19 mouse cellular contexts compared by ENCODE assay signal in genomic region chr11:95122100-95122489, GRCm38 (mm10). TPM values are rescaled to one million over a fixed set of nuclear protein-coding genes. Genes with fewer than 3 reads are reported as not detected.
A peak's percentile ranks its signal among the peaks of the same experiment; 100 is the strongest.
DNase-seq lines count a peak whose midpoint lies in the region; ATAC-seq and TF ChIP-seq lines count a peak whose summit lies in the region.
"Had no signal": no experiment of that assay in that cellular context is flagged by ENCODE, and none has a peak within 500 bp of the region (broad histone marks: within the 10 kb centered on the region; RNA-seq: fewer than 3 reads in every experiment).

No protein-coding gene starts in this region.

- no peak overlapping the region for H3K27ac ChIP-seq in hindbrain, embryonic 12.5 days
- H3K27ac ChIP-seq in hindbrain, postnatal 0 days: no peak overlapping the region
- no peak overlapping the region for H3K27ac ChIP-seq in neural tube, embryonic 15.5 days (replicated peaks)
- no peak overlapping the region for H3K27ac ChIP-seq in limb, embryonic 15.5 days
- H3K27ac ChIP-seq: heart, embryonic 15.5 days; hindbrain, embryonic 15.5 days had no signal

- peak overlapping the region; percentile 41 for H3K4me3 ChIP-seq in hindbrain, embryonic 12.5 days
- H3K4me3 ChIP-seq in hindbrain, postnatal 0 days (ENCODE audit: low read length): no peak overlapping the region
- H3K4me3 ChIP-seq in neural tube, embryonic 15.5 days (replicated peaks): no peak overlapping the region
- H3K4me3 ChIP-seq in limb, embryonic 15.5 days: peak overlapping the region; percentile 50

- no peak overlapping the region for H3K9ac ChIP-seq in hindbrain, embryonic 12.5 days
- H3K9ac ChIP-seq in hindbrain, postnatal 0 days (replicated peaks; ENCODE audit: low read length): no peak overlapping the region
- no peak overlapping the region for H3K9ac ChIP-seq in neural tube, embryonic 15.5 days (replicated peaks)
- H3K9ac ChIP-seq in limb, embryonic 15.5 days: no peak overlapping the region
- H3K9ac ChIP-seq: hindbrain, embryonic 15.5 days had no signal

- no peak for ATAC-seq in hindbrain, embryonic 12.5 days (ENCODE audit: low FRiP score)
- no peak for ATAC-seq in hindbrain, postnatal 0 days
- no peak for ATAC-seq in neural tube, embryonic 15.5 days (ENCODE audit: low FRiP score)
- ATAC-seq in limb, embryonic 15.5 days (ENCODE audit: insufficient number of reproducible peaks, low FRiP score, low TSS enrichment, low read depth): no peak
- ATAC-seq: forebrain, embryonic 14.5 days had no signal

- H3K4me2 ChIP-seq in hindbrain, embryonic 12.5 days (replicated peaks): peak overlapping the region; percentile 73
- no peak overlapping the region for H3K4me2 ChIP-seq in hindbrain, postnatal 0 days (ENCODE audit: low read depth, low read length)
- H3K4me2 ChIP-seq in neural tube, embryonic 15.5 days: no peak overlapping the region
- peak overlapping the region; percentile 77 for H3K4me2 ChIP-seq in limb, embryonic 15.5 days

- peaks cover 89% of the 10 kb centered on the region for H3K27me3 ChIP-seq in hindbrain, embryonic 12.5 days
- peaks cover 48% of the 10 kb centered on the region for H3K27me3 ChIP-seq in hindbrain, postnatal 0 days (ENCODE audit: insufficient read depth, low read length)
- H3K27me3 ChIP-seq in neural tube, embryonic 15.5 days (replicated peaks): peaks cover 84% of the 10 kb centered on the region
- H3K27me3 ChIP-seq in limb, embryonic 15.5 days: peaks cover 80% of the 10 kb centered on the region

- intact Hi-C loops in left cerebral cortex, postnatal 36 days (cut with DNase I): no loop called here

- WGBS in hindbrain, embryonic 12.5 days: 22% methylated on average over 6 of the region's 6 CpGs
- WGBS in hindbrain, postnatal 0 days: 43% methylated on average over 6 of the region's 6 CpGs
- 34% methylated on average over 6 of the region's 6 CpGs for WGBS in neural tube, embryonic 15.5 days
- 51% methylated on average over 6 of the region's 6 CpGs for WGBS in limb, embryonic 15.5 days

- no peaks in the 10 kb centered on the region for H3K9me3 ChIP-seq in hindbrain, embryonic 12.5 days (replicated peaks)
- H3K9me3 ChIP-seq in hindbrain, postnatal 0 days (ENCODE audit: low read length): no peaks in the 10 kb centered on the region
- H3K9me3 ChIP-seq in neural tube, embryonic 15.5 days (replicated peaks): no peaks in the 10 kb centered on the region
- H3K9me3 ChIP-seq in limb, embryonic 15.5 days: no peaks in the 10 kb centered on the region
- H3K9me3 ChIP-seq: heart, embryonic 15.5 days; hindbrain, embryonic 15.5 days had no signal

- TF ChIP-seq CTCF in hindbrain, postnatal 0 days (IDR thresholded peaks at IDR 0.05; ENCODE audit: low read depth): no peak

- H3K4me1 ChIP-seq in hindbrain, embryonic 12.5 days: peaks cover 32% of the 10 kb centered on the region
- H3K4me1 ChIP-seq in hindbrain, postnatal 0 days (ENCODE audit: insufficient read depth, low read length): peaks cover 16% of the 10 kb centered on the region
- peaks cover 35% of the 10 kb centered on the region for H3K4me1 ChIP-seq in neural tube, embryonic 15.5 days
- H3K4me1 ChIP-seq in limb, embryonic 15.5 days: peaks cover 50% of the 10 kb centered on the region

- DNase-seq in hindbrain, postnatal 0 days (ENCODE audit: low spot score): no peak
- DNase-seq in neural tube, embryonic 10.5 days (ENCODE audit: extremely low spot score, low spot score): peak; percentile 37
- no peak for DNase-seq in left cerebral cortex, postnatal 36 days (ENCODE audit: low spot score in 2 of 2)
- DNase-seq in lung, postnatal 36 days: no peak
- DNase-seq: adrenal gland, postnatal 14 days; cerebellum, postnatal 10 days; kidney, adult 9 months; spleen, adult 18-20 months had no signal

- H3K36me3 ChIP-seq in hindbrain, embryonic 12.5 days: no peaks in the 10 kb centered on the region
- no peaks in the 10 kb centered on the region for H3K36me3 ChIP-seq in hindbrain, postnatal 0 days (ENCODE audit: insufficient read depth, low read length)
- H3K36me3 ChIP-seq in neural tube, embryonic 15.5 days: no peaks in the 10 kb centered on the region
- H3K36me3 ChIP-seq in limb, embryonic 15.5 days: no peaks in the 10 kb centered on the region
- H3K36me3 ChIP-seq: heart, embryonic 15.5 days; hindbrain, embryonic 15.5 days had no signal

RNA-seq across cellular contexts. Expression of gene Dlx3, which starts 2.2 kb away (rescaled TPM):
- 4.7 and 7.3 TPM in 2 replicates for polyA plus RNA-seq in hindbrain, embryonic 12.5 days (2016; fragmentation: Nextera tagmentation; extraction: Ambion mirVana)
- total RNA-seq in hindbrain, postnatal 0 days (2014; rRNA removed): 0.18 and 0.37 TPM in 2 replicates
- polyA plus RNA-seq in hindbrain, postnatal 0 days (2015; fragmentation: Nextera tagmentation; extraction: Ambion mirVana): 0.23 and 0.28 TPM in 2 replicates
- polyA plus RNA-seq in neural tube, embryonic 15.5 days (2015; fragmentation: Nextera tagmentation; extraction: Ambion mirVana): 0.28 and 0.50 TPM in 2 replicates
- 17.7 and 20.9 TPM in 2 replicates for polyA plus RNA-seq in limb, embryonic 15.5 days (2015; fragmentation: Nextera tagmentation; extraction: Ambion mirVana)
- not detected for total RNA-seq in left cerebral cortex, postnatal 36 days (2021)
- total RNA-seq: adrenal gland, postnatal 14 days; gastrocnemius, adult 8-10 months; left cerebral cortex, postnatal 25 days; megakaryocyte-erythroid progenitor cell, adult 5-6 weeks; MEL; neutrophil, adult 5-6 weeks had no signal
- polyA plus RNA-seq: forebrain, embryonic 14.5 days had no signal

RNA-seq across cellular contexts. Expression of gene Dlx4, which starts 24.0 kb away (rescaled TPM):
- 0.21 and 1.2 TPM in 2 replicates for polyA plus RNA-seq in hindbrain, embryonic 12.5 days (2016; fragmentation: Nextera tagmentation; extraction: Ambion mirVana)
- 0.52 and 0.68 TPM in 2 replicates for total RNA-seq in hindbrain, postnatal 0 days (2014; rRNA removed)
- 0.29 and 0.43 TPM in 2 replicates for polyA plus RNA-seq in hindbrain, postnatal 0 days (2015; fragmentation: Nextera tagmentation; extraction: Ambion mirVana)
- not detected in 2 replicates for polyA plus RNA-seq in neural tube, embryonic 15.5 days (2015; fragmentation: Nextera tagmentation; extraction: Ambion mirVana)
- polyA plus RNA-seq in limb, embryonic 15.5 days (2015; fragmentation: Nextera tagmentation; extraction: Ambion mirVana): 3.3 and 4.4 TPM in 2 replicates
- total RNA-seq in left cerebral cortex, postnatal 36 days (2021): not detected
- total RNA-seq: adrenal gland, postnatal 14 days; gastrocnemius, adult 8-10 months; left cerebral cortex, postnatal 25 days; megakaryocyte-erythroid progenitor cell, adult 5-6 weeks; MEL; neutrophil, adult 5-6 weeks had no signal
- polyA plus RNA-seq: forebrain, embryonic 14.5 days; hindbrain, embryonic 15.5 days had no signal

RNA-seq across cellular contexts. Expression of gene Itga3, which starts 45.5 kb away (rescaled TPM):
- 8.0 and 9.0 TPM in 2 replicates for polyA plus RNA-seq in hindbrain, embryonic 12.5 days (2016; fragmentation: Nextera tagmentation; extraction: Ambion mirVana)
- total RNA-seq in hindbrain, postnatal 0 days (2014; rRNA removed): 55.4 and 68.8 TPM in 2 replicates
- polyA plus RNA-seq in hindbrain, postnatal 0 days (2015; fragmentation: Nextera tagmentation; extraction: Ambion mirVana): 13.2 and 14.4 TPM in 2 replicates
- 17.7 and 20.3 TPM in 2 replicates for polyA plus RNA-seq in neural tube, embryonic 15.5 days (2015; fragmentation: Nextera tagmentation; extraction: Ambion mirVana)
- polyA plus RNA-seq in limb, embryonic 15.5 days (2015; fragmentation: Nextera tagmentation; extraction: Ambion mirVana): 8.9 and 9.5 TPM in 2 replicates
- 10 to 100 TPM; 15.2 to 16.2 TPM for total RNA-seq in left cerebral cortex, postnatal 36 days (2021)
- total RNA-seq: MEL had no signal

Comparison
In these comparisons a context has a peak if more than half of its experiments do, and no peak if none do; other contexts are left out.
1. H3K4me2 ChIP-seq: peak in hindbrain, embryonic 12.5 days (single experiment) and limb, embryonic 15.5 days (single experiment); none in hindbrain, postnatal 0 days (single experiment) and neural tube, embryonic 15.5 days (single experiment).
2. H3K4me3 ChIP-seq: peak in hindbrain, embryonic 12.5 days (single experiment) and limb, embryonic 15.5 days (single experiment); none in hindbrain, postnatal 0 days (single experiment) and neural tube, embryonic 15.5 days (single experiment).